Comparison of ENCODE assay signal across 15 mouse cellular contexts in the genomic region with DNA sequence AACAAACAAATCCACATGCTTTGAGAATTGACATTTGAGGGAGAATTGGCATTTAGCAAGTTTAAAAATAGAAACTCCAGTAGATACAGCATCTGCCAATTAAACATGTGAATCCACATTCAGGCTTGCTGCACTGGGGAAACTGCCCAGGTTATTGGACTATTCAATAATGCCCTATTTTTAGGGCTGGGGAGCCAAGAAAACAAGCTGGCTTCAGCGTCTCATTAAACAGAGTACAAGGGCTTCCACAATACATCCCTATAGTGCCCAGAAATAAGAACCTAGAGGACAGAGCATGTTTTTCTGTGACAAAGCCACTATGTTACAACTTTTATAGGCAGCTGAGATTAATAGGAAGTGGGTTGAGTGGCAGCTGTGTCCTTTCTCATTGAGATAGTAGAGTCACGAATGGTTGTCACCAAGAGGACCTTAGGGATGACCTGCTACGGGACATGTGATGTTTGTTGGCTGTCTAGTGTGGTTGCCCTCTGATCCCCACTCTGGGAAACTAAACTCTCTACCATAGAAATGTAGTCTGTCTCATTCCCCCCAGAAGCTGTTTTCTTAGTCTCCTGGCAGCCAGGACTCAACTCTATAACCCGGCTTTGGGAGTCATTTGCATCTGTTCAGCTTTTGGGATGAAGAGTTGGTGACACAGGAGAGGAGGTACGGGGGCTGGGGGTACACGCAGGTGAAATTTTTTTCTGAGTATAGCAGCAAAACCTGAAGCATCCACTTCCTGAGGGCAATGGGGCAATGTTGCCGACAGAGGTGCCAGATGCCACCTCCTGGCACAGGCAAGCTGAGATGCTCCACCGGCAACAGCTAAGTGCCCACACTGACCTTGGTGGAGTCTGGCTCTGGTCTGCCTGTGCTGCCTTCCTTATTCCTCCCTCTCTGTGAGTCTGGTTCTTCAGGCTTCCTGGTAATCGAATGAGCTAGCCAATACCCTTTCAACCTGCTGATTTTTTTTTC. TPM values are rescaled to one million over a fixed set of nuclear protein-coding genes. Genes with fewer than 3 reads are reported as not detected.
A peak's percentile ranks its signal among the peaks of the same experiment; 100 is the strongest.
DNase-seq lines count a peak whose midpoint lies in the region; ATAC-seq and TF ChIP-seq lines count a peak whose summit lies in the region.
"Had no signal": no experiment of that assay in that cellular context is flagged by ENCODE, and none has a peak within 500 bp of the region (broad histone marks: within the 10 kb centered on the region; RNA-seq: fewer than 3 reads in every experiment).

No protein-coding gene starts in this region.

- WGBS in heart, embryonic 12.5 days: 76% methylated on average over 9 of the region's 9 CpGs
- WGBS in liver, adult 2 months: 25% methylated on average over 9 of the region's 9 CpGs
- 67% methylated on average over 9 of the region's 9 CpGs for WGBS in liver, postnatal 0 days (ENCODE audit: insufficient replicate concordance)
- WGBS in heart, embryonic 15.5 days: 67% methylated on average over 9 of the region's 9 CpGs

- H3K4me1 ChIP-seq in heart, embryonic 12.5 days (replicated peaks): peaks cover 14% of the 10 kb centered on the region
- peaks cover 10% of the 10 kb centered on the region for H3K4me1 ChIP-seq in liver, adult 2 months (ENCODE audit: control insufficient read depth, insufficient read depth, low read length)
- no peaks in the 10 kb centered on the region for H3K4me1 ChIP-seq in liver, postnatal 0 days (ENCODE audit: insufficient read depth)
- peaks cover 20% of the 10 kb centered on the region for H3K4me1 ChIP-seq in heart, embryonic 15.5 days (replicated peaks)

- no peak overlapping the region for H3K27ac ChIP-seq in heart, embryonic 12.5 days (ENCODE audit: poor library complexity, severe bottlenecking)
- peak overlapping the region; percentile 24; the same call in 1 of the 2 replicates for H3K27ac ChIP-seq in liver, adult 2 months (replicated peaks; ENCODE audit: insufficient read depth, low read depth, low read length)
- H3K27ac ChIP-seq in liver, postnatal 0 days (ENCODE audit: low read depth): no peak overlapping the region
- peak overlapping the region; percentile 43 for H3K27ac ChIP-seq in heart, embryonic 15.5 days
- H3K27ac ChIP-seq: liver, embryonic 14.5 days; stomach, postnatal 0 days had no signal

- TF ChIP-seq EP300 in liver, postnatal 0 days (IDR thresholded peaks at IDR 0.05; ENCODE audit: low read depth): no peak

- H3K4me3 ChIP-seq in heart, embryonic 12.5 days: no peak overlapping the region
- no peak overlapping the region for H3K4me3 ChIP-seq in liver, adult 2 months (ENCODE audit: insufficient read depth, low read depth, low read length)
- H3K4me3 ChIP-seq in liver, postnatal 0 days (ENCODE audit: low read depth, low read length): no peak overlapping the region
- no peak overlapping the region for H3K4me3 ChIP-seq in heart, embryonic 15.5 days

- H3K9me3 ChIP-seq in heart, embryonic 12.5 days (replicated peaks): peaks cover 4% of the 10 kb centered on the region
- H3K9me3 ChIP-seq in liver, postnatal 0 days (ENCODE audit: low read length): no peaks in the 10 kb centered on the region
- H3K9me3 ChIP-seq in heart, embryonic 15.5 days (replicated peaks): no peaks in the 10 kb centered on the region

- no peaks in the 10 kb centered on the region for H3K79me2 ChIP-seq in liver, adult 2 months (ENCODE audit: control insufficient read depth, insufficient read depth, low read length)

- no peaks in the 10 kb centered on the region for H3K36me3 ChIP-seq in heart, embryonic 12.5 days
- H3K36me3 ChIP-seq in liver, adult 2 months (ENCODE audit: control insufficient read depth, insufficient read depth, low read length): no peaks in the 10 kb centered on the region
- H3K36me3 ChIP-seq in liver, postnatal 0 days (replicated peaks; ENCODE audit: insufficient read depth, low read length): no peaks in the 10 kb centered on the region
- no peaks in the 10 kb centered on the region for H3K36me3 ChIP-seq in heart, embryonic 15.5 days

- no peaks in the 10 kb centered on the region for H3K27me3 ChIP-seq in heart, embryonic 12.5 days (replicated peaks)
- no peaks in the 10 kb centered on the region for H3K27me3 ChIP-seq in liver, adult 2 months (ENCODE audit: control insufficient read depth, insufficient read depth, low read length)
- H3K27me3 ChIP-seq in liver, postnatal 0 days (ENCODE audit: insufficient read depth, low read length): no peaks in the 10 kb centered on the region
- H3K27me3 ChIP-seq in heart, embryonic 15.5 days: no peaks in the 10 kb centered on the region

- H3K9ac ChIP-seq in heart, embryonic 12.5 days: no peak overlapping the region
- no peak overlapping the region for H3K9ac ChIP-seq in liver, adult 2 months (ENCODE audit: low read depth, low read length)
- H3K9ac ChIP-seq in liver, postnatal 0 days (replicated peaks): no peak overlapping the region
- no peak overlapping the region for H3K9ac ChIP-seq in heart, embryonic 15.5 days
- H3K9ac ChIP-seq: liver, embryonic 14.5 days had no signal

- TF ChIP-seq CTCF in liver, adult 2 months (IDR thresholded peaks at IDR 0.05; ENCODE audit: low read depth, low read length): peak; percentile 46
- no peak for TF ChIP-seq CTCF in liver, postnatal 0 days (IDR thresholded peaks at IDR 0.05; ENCODE audit: low read depth)

- no peak for TF ChIP-seq POLR2A in liver, adult 2 months (IDR thresholded peaks at IDR 0.05; ENCODE audit: extremely low read depth, insufficient read depth, low read length)

- H3K4me2 ChIP-seq in heart, embryonic 12.5 days: no peak overlapping the region
- H3K4me2 ChIP-seq in liver, postnatal 0 days (ENCODE audit: low read depth, low read length): no peak overlapping the region
- H3K4me2 ChIP-seq in heart, embryonic 15.5 days: no peak overlapping the region

- ATAC-seq in heart, embryonic 12.5 days (ENCODE audit: insufficient number of reproducible peaks, low FRiP score): no peak
- no peak for ATAC-seq in liver, postnatal 0 days
- no peak for ATAC-seq in heart, embryonic 15.5 days (replicated peaks; ENCODE audit: insufficient number of reproducible peaks, insufficient read depth, low FRiP score, low read depth)
- ATAC-seq in activated CD4-positive, CD25-positive, alpha-beta regulatory T cell, adult 4 months: no peak
- ATAC-seq: intestine, embryonic 16.5 days; midbrain, embryonic 16.5 days had no signal

- DNase-seq in heart, adult 8-10 months (ENCODE audit: low spot score): peak; percentile 41
- DNase-seq in liver, adult 2 months (ENCODE audit: extremely low read depth, low read depth, low spot score): peak; percentile 88
- DNase-seq in liver, postnatal 0 days: no peak
- peak; percentile 26 to 36 for DNase-seq in layer of hippocampus, postnatal 10 days (ENCODE audit: low spot score in 2 of 2)
- DNase-seq: cerebellum, adult 9-11 months; lung, postnatal 36 days; retina, postnatal 1 day; spleen, adult 18-20 months had no signal

RNA-seq across cellular contexts. Expression of a gene that starts 53.0 kb away (rescaled TPM):
- total RNA-seq in heart, adult 8-10 months (2022): 10 to 100 TPM; 46.9 to 59.1 (median 53.0) TPM
- 10.4 and 10.6 TPM in 2 replicates for polyA plus RNA-seq in heart, embryonic 12.5 days (2016; fragmentation: Nextera tagmentation; extraction: Ambion mirVana)
- 28.8 and 31.0 TPM in 2 replicates for total RNA-seq in liver, adult 2 months (2014; rRNA removed)
- polyA plus RNA-seq in liver, adult 2 months (2012; rRNA removed): 6.9 and 8.1 TPM in 2 replicates
- polyA plus RNA-seq in liver, postnatal 0 days (2015; fragmentation: Nextera tagmentation; extraction: Ambion mirVana): 4.7 TPM in 2 replicates
- 6.6 and 8.1 TPM in 2 replicates for polyA plus RNA-seq in heart, embryonic 15.5 days (2015; fragmentation: Nextera tagmentation; extraction: Ambion mirVana)
- 10 to 100 TPM; 46.7 to 53.2 TPM for total RNA-seq in layer of hippocampus, postnatal 10 days (2021)
- polyA plus RNA-seq in activated CD4-positive, CD25-positive, alpha-beta regulatory T cell, adult 4 months (2017; shearing (Covaris generic)): 1 to 10 TPM; 7.2 to 8.5 TPM

Comparison
In these comparisons a context has a peak if more than half of its experiments do, and no peak if none do; other contexts are left out.
1. H3K27ac ChIP-seq: peak in liver, adult 2 months (single experiment) and heart, embryonic 15.5 days (single experiment); none in heart, embryonic 12.5 days (single experiment) and liver, postnatal 0 days (single experiment).